Mouse (Mus musculus) heart, postnatal 14 days (tissue): ENCODE results near the gene Mtx1. TPM values are rescaled to one million over a fixed set of nuclear protein-coding genes. Genes with fewer than 3 reads are reported as not detected.

ENCODE experiments used
- DNase-seq, 2 experiments: peaks; one replicate each; pipeline ENCODE4 v3.0.0; 2021 to 2022
- intact Hi-C: fragments of 180-260 bp; cut with DNase I; formaldehyde crosslinking; loops from one replicate; pipeline ENCODE4 v1.15.1; 2025
- total RNA-seq, 2 experiments: library from RNA; stranded (reverse); gene quantifications; 2 replicates each; pipeline ENCODE4 v1.2.3; 2021

Mtx1 gene
- total RNA-seq, 2 experiments from 2014 or later, result 64.8 to 69.8 TPM

GRCm38 (mm10) chr3:89188478-89188875, 38.4 kb downstream of the Mtx1 start:
- intact Hi-C loops, result no loop called here
- no peak for DNase-seq

GRCm38 (mm10) chr3:89187690-89188477, 39.0 kb downstream of the Mtx1 start:
- intact Hi-C loops, result no loop called here
- no peak for DNase-seq

- intact Hi-C loops, result no loop called here
- no peak for DNase-seq
Measured at GRCm38 (mm10) chr3:89187197-89187596, 39.7 kb downstream of the Mtx1 start.

- no peak for DNase-seq
- intact Hi-C loops, result no loop called here
Measured at GRCm38 (mm10) chr3:89183959-89184315, 43.0 kb downstream of the Mtx1 start.

- peak; percentile 81 to 82 for DNase-seq
- intact Hi-C loops, result no loop called here
Measured at GRCm38 (mm10) chr3:89183058-89183958, 43.6 kb downstream of the Mtx1 start, which contains the start of gene Fam189b. Gene Fam189b, plus strand, starts transcription at chr3:89183143.

GRCm38 (mm10) chr3:89182531-89183057, 44.3 kb downstream of the Mtx1 start:
- no peak for DNase-seq
- intact Hi-C loops, result no loop called here

- intact Hi-C loops, result no loop called here
- no peak for DNase-seq
Measured at GRCm38 (mm10) chr3:89181749-89182500, 45.0 kb downstream of the Mtx1 start.

- no peak for DNase-seq
- intact Hi-C loops, result no loop called here
Measured at GRCm38 (mm10) chr3:89179056-89179455, 47.8 kb downstream of the Mtx1 start.

GRCm38 (mm10) chr3:89178107-89178385, 48.8 kb downstream of the Mtx1 start:
- no peak for DNase-seq
- intact Hi-C loops, result no loop called here

- intact Hi-C loops, result no loop called here
- DNase-seq, result peak; percentile 83 to 84
Measured at GRCm38 (mm10) chr3:89177242-89178106, 49.4 kb downstream of the Mtx1 start, which contains the start of gene Scamp3. Gene Scamp3, plus strand, starts transcription at chr3:89177473.

GRCm38 (mm10) chr3:89176421-89176820, 50.5 kb downstream of the Mtx1 start:
- intact Hi-C loops, result no loop called here
- DNase-seq, result no peak

- DNase-seq, result no peak
- intact Hi-C loops, result no loop called here
Measured at GRCm38 (mm10) chr3:89175544-89175943, 51.3 kb downstream of the Mtx1 start.

GRCm38 (mm10) chr3:89174844-89175243, 52.0 kb downstream of the Mtx1 start:
- no peak for DNase-seq
- intact Hi-C loops, result no loop called here

GRCm38 (mm10) chr3:89166945-89167344, 59.9 kb downstream of the Mtx1 start:
- no peak for DNase-seq
- intact Hi-C loops, result loop anchor here (5.0 kb wide), 1 partner anchor 65 kb away; the partner anchor contains the start of genes Fdps and Gm43738

GRCm38 (mm10) chr3:89165268-89165870, 61.5 kb downstream of the Mtx1 start:
- intact Hi-C loops, result loop anchor here (2.0 to 5.0 kb wide), 2 partner anchors 49 to 63 kb away; partner anchors contain the start of genes Fdps, Gm43738 and Thbs3
- no peak for DNase-seq

GRCm38 (mm10) chr3:89164506-89165267, 62.2 kb downstream of the Mtx1 start, which contains the start of gene Clk2:
Gene Clk2, plus strand, starts transcription at chr3:89164795.
- peak; percentile 95 to 97 for DNase-seq
- intact Hi-C loops, result loop anchor here (2.0 to 5.0 kb wide), 2 partner anchors 50 to 62 kb away; partner anchors contain the start of genes Fdps, Gm43738 and Thbs3

GRCm38 (mm10) chr3:89163643-89164245, 63.1 kb downstream of the Mtx1 start:
- no peak for DNase-seq
- intact Hi-C loops, result loop anchor here (2.0 kb wide), 1 partner anchor 51 kb away; the partner anchor contains the start of gene Thbs3

- intact Hi-C loops, result no loop called here
Measured at GRCm38 (mm10) chr3:89163123-89163522, 63.8 kb downstream of the Mtx1 start.

More at GRCm38 (mm10) chr3:89163123-89163522, 63.8 kb downstream of the Mtx1 start:
- DNase-seq, result no peak
